Mouse (Mus musculus): ENCODE data around the gene St6gal1.
A peak's percentile ranks its signal among the peaks of the same experiment; 100 is the strongest.

The St6gal1 gene

GRCm38 (mm10) chr16:23231168-23231567, 6.6 kb downstream of the St6gal1 start:
- H3K27me3 ChIP-seq (ENCODE audit: control insufficient read depth, insufficient read depth, low read length, poor library complexity, severe bottlenecking), result no peaks in the 10 kb centered on the region
- H3K36me3 ChIP-seq (ENCODE audit: control insufficient read depth, insufficient read depth, low read length, poor library complexity, severe bottlenecking), result peaks cover 7% of the 10 kb centered on the region; the same call in 1 of the 2 replicates
- no peak for DNase-seq (ENCODE audit: low read depth, low spot score)

DNA sequence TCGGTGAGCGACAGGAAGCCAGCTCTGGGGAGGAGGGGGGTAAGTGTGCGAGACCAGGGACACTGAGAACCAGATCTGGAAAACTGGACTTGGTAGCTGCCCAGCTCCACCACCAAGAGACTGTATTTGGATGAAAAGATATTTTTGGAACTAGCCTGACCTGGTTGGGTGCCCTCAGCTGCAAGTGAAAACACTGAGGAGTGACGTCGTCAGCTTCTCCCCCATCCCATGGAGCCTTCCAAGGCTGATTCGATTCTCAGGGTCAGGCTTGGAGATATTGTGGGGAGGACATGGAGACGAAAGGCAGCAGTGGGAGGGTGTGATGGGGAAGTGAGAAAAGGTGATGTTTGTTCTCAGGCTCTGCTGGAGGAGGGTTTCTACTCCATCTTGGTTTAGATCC, 8.2 kb downstream of the St6gal1 start:
- peaks cover 7% of the 10 kb centered on the region; the same call in 1 of the 2 replicates for H3K36me3 ChIP-seq (ENCODE audit: control insufficient read depth, insufficient read depth, low read length, poor library complexity, severe bottlenecking)
- no peaks in the 10 kb centered on the region for H3K27me3 ChIP-seq (ENCODE audit: control insufficient read depth, insufficient read depth, low read length, poor library complexity, severe bottlenecking)
- peak; percentile 39 for DNase-seq (ENCODE audit: low read depth, low spot score)

DNA sequence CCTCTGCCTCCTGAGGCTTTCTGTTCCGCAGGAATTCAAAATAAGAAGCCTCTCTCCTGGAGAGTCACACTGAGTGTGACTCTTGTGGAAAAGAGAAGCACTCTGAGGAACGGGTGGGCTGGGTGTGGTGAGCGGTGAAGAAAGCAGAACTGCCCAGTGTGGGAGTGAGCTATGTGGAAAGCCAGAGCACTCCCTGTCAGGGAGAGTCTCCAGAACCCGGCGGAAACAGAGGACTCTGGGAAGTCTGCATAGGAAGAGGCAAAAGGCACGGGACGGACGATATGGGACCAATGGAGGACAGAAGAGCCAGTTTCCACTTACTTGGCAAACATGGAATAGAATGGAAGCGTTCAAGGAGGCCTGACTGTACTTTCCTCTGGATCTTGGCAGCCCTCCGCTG, 9.0 kb downstream of the St6gal1 start:
- Histone ChIP-seq H3K27me3 (ENCODE audit: control insufficient read depth, insufficient read depth, low read length, poor library complexity, severe bottlenecking) (no peaks in the 10 kb centered on the region), H3K36me3 (ENCODE audit: control insufficient read depth, insufficient read depth, low read length, poor library complexity, severe bottlenecking) (peaks cover 7% of the 10 kb centered on the region; the same call in 1 of the 2 replicates)
- peak; percentile 54 for DNase-seq (ENCODE audit: low read depth, low spot score)

GRCm38 (mm10) chr16:23234557-23234956, 10.0 kb downstream of the St6gal1 start:
- Histone ChIP-seq H3K27me3 (ENCODE audit: control insufficient read depth, insufficient read depth, low read length, poor library complexity, severe bottlenecking) (no peaks in the 10 kb centered on the region), H3K36me3 (ENCODE audit: control insufficient read depth, insufficient read depth, low read length, poor library complexity, severe bottlenecking) (peaks cover 7% of the 10 kb centered on the region; the same call in 1 of the 2 replicates)
- DNase-seq (ENCODE audit: low read depth, low spot score), result peak; percentile 56

GRCm38 (mm10) chr16:23235173-23235694, 10.7 kb downstream of the St6gal1 start:
- peak; percentile 66 for DNase-seq (ENCODE audit: low read depth, low spot score)
- no peaks in the 10 kb centered on the region for H3K27me3 ChIP-seq (ENCODE audit: control insufficient read depth, insufficient read depth, low read length, poor library complexity, severe bottlenecking)
- H3K36me3 ChIP-seq (ENCODE audit: control insufficient read depth, insufficient read depth, low read length, poor library complexity, severe bottlenecking), result peaks cover 5% of the 10 kb centered on the region; the same call in 1 of the 2 replicates

- Histone ChIP-seq H3K36me3 (ENCODE audit: control insufficient read depth, insufficient read depth, low read length, poor library complexity, severe bottlenecking) (no peaks in the 10 kb centered on the region; the same call in 1 of the 2 replicates), H3K27me3 (ENCODE audit: control insufficient read depth, insufficient read depth, low read length, poor library complexity, severe bottlenecking) (no peaks in the 10 kb centered on the region)
- no peak for DNase-seq (ENCODE audit: low read depth, low spot score)
Observed at GRCm38 (mm10) chr16:23239583-23239982, 15.0 kb downstream of the St6gal1 start.

GRCm38 (mm10) chr16:23240049-23240949, 15.8 kb downstream of the St6gal1 start:
- no peaks in the 10 kb centered on the region; the same call in 1 of the 2 replicates for H3K36me3 ChIP-seq (ENCODE audit: control insufficient read depth, insufficient read depth, low read length, poor library complexity, severe bottlenecking)
- H3K27me3 ChIP-seq (ENCODE audit: control insufficient read depth, insufficient read depth, low read length, poor library complexity, severe bottlenecking), result no peaks in the 10 kb centered on the region
- no peak for DNase-seq (ENCODE audit: low read depth, low spot score)

DNA sequence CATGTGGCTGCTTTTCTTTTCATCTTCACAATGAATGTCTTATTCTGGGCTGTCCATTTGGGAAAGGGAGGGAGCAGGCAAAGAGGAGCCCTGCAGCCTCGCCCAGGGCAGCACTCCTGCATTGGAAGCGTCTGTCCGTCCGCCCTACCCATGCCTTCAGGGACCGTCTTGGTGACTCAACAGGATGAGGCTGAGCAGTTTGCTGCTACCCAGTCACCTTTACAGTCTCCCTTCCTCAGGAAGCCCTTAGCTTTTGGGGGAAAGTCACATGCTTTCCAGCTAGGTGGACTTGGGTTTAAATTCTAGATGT, 16.4 kb downstream of the St6gal1 start:
- H3K36me3 ChIP-seq (ENCODE audit: control insufficient read depth, insufficient read depth, low read length, poor library complexity, severe bottlenecking), result no peaks in the 10 kb centered on the region; the same call in 1 of the 2 replicates
- no peak for DNase-seq (ENCODE audit: low read depth, low spot score)
- no peaks in the 10 kb centered on the region for H3K27me3 ChIP-seq (ENCODE audit: control insufficient read depth, insufficient read depth, low read length, poor library complexity, severe bottlenecking)

DNA sequence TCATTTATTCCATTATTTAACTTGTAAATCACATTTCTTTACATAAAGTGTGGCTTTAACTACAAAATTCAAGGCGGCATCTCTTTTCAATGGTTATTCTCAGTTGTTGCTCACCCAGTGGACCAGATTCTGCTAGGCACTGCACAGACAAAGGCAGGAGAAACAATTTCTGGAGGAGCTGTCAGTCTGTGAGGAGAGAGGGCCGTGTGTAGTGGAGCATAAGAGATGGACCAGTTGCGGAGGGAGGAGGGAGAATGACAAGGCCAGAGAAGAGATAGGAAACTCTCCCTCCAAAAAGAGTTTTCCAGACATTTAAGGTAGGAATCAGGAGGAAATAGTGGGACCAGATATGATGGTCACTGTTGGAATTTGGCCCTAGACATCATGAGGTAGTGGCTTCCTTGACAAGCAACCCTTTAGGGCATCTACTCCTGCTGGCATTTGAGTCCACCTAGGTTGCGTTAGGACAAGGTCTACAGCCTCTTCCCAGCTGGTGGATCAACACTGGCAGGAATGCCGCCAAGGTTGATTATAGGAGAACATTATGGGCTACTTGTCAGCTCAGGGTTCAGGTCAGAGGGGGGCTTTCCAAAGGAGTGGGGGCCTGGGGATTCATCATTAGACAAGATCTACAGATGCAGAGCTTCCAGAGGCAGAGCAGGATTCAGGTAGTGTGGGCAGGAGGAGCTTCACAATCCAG, 19.3 kb downstream of the St6gal1 start:
- DNase-seq (ENCODE audit: low read depth, low spot score), result no peak
- Histone ChIP-seq H3K36me3 (ENCODE audit: control insufficient read depth, insufficient read depth, low read length, poor library complexity, severe bottlenecking) (peaks cover 2% of the 10 kb centered on the region), H3K27me3 (ENCODE audit: control insufficient read depth, insufficient read depth, low read length, poor library complexity, severe bottlenecking) (no peaks in the 10 kb centered on the region)

DNA sequence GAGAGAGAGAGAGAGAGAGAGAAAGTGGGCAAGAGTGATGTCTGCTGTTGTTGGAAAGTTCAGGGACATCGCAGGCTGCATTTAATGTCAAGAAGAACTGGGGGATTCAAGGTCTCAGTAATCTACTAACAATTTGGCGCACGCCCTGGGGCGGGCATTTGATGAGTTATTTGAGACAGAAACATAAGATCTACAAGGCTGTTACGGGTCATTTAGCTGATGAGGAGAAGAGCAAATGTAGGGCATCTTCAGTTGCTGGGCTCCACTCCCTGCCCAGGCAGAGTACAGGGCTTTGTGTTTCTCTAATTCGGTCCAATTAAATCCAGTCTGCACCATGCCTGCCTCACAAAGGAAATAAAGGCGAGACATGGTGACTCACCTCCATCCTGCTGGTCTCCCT, 19.9 kb downstream of the St6gal1 start:
- Histone ChIP-seq H3K36me3 (ENCODE audit: control insufficient read depth, insufficient read depth, low read length, poor library complexity, severe bottlenecking) (peaks cover 4% of the 10 kb centered on the region), H3K27me3 (ENCODE audit: control insufficient read depth, insufficient read depth, low read length, poor library complexity, severe bottlenecking) (no peaks in the 10 kb centered on the region)
- no peak for DNase-seq (ENCODE audit: low read depth, low spot score)

- DNase-seq (ENCODE audit: low read depth, low spot score), result no peak
- no peaks in the 10 kb centered on the region for H3K27me3 ChIP-seq (ENCODE audit: control insufficient read depth, insufficient read depth, low read length, poor library complexity, severe bottlenecking)
- H3K36me3 ChIP-seq (ENCODE audit: control insufficient read depth, insufficient read depth, low read length, poor library complexity, severe bottlenecking), result peaks cover 7% of the 10 kb centered on the region
Observed at GRCm38 (mm10) chr16:23249285-23249684, 24.7 kb downstream of the St6gal1 start.

DNA sequence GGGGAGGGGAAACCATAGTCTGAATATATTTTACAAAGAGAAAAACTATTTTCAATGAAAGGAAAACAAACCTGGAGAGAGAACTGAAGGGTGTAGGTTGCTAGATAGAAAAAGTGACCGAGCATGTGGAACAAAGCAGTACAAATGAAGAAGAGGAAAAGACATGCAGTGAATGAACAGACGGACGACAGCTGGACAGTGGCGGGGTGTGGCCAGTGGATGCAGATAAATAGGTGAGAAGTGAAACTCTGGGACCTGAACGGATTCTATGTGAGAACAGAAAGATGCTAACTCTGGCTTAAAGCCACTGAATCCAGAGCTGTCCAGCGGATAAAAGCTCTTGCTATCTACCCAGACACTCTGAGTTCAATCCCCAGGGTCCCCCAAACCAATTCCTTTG, 25.2 kb downstream of the St6gal1 start:
- Histone ChIP-seq H3K36me3 (ENCODE audit: control insufficient read depth, insufficient read depth, low read length, poor library complexity, severe bottlenecking) (peaks cover 9% of the 10 kb centered on the region), H3K27me3 (ENCODE audit: control insufficient read depth, insufficient read depth, low read length, poor library complexity, severe bottlenecking) (no peaks in the 10 kb centered on the region)
- no peak for DNase-seq (ENCODE audit: low read depth, low spot score)

- no peak for DNase-seq (ENCODE audit: low read depth, low spot score)
- no peaks in the 10 kb centered on the region for H3K27me3 ChIP-seq (ENCODE audit: control insufficient read depth, insufficient read depth, low read length, poor library complexity, severe bottlenecking)
- H3K36me3 ChIP-seq (ENCODE audit: control insufficient read depth, insufficient read depth, low read length, poor library complexity, severe bottlenecking), result peaks cover 10% of the 10 kb centered on the region
Observed at GRCm38 (mm10) chr16:23250556-23251444, 26.3 kb downstream of the St6gal1 start.

DNA sequence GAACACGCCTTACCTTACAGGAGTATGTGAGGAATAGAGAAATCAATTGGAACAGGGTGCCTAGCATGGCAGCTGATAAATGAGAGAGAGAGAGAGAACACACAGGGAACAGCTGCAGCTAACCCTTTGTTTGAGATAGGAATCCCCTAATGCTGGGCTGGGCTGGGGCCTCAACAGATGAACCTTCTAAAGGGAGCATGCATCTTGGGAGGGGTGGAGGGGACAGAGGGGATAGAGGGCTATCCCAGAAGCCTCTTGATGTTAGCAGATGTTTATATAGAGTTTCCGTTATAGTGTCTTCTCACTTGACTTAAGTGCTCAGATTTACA, 26.9 kb downstream of the St6gal1 start:
- Histone ChIP-seq H3K36me3 (ENCODE audit: control insufficient read depth, insufficient read depth, low read length, poor library complexity, severe bottlenecking) (peaks cover 10% of the 10 kb centered on the region), H3K27me3 (ENCODE audit: control insufficient read depth, insufficient read depth, low read length, poor library complexity, severe bottlenecking) (no peaks in the 10 kb centered on the region)
- no peak for DNase-seq (ENCODE audit: low read depth, low spot score)

Data from splenic B cell, adult 2 months (primary cell).